Mouse (Mus musculus) MEL (cell line): Measurements from ENCODE around the gene Abtb1. TPM values are rescaled to one million over a fixed set of nuclear protein-coding genes. Genes with fewer than 3 reads are reported as not detected.

ENCODE experiments used
- DNase-seq: peaks from one replicate; pipeline ENCODE4 v3.0.0; 2011; ENCODE audit warnings: low read depth, low spot score
- H3K27ac ChIP-seq: 2 replicates; pipeline ENCODE4 v1.5.1; 2012; ENCODE audit warnings: low read depth, mild to moderate bottlenecking, control low read depth, low read length, moderate library complexity; ENCODE audit not compliant: control insufficient read depth
- H3K27me3 ChIP-seq, 2 experiments: fragments of 150-350 bp in 1 of 2; sonication (generic) in 1 of 2; 2 replicates each; pipeline ENCODE4 v1.6.1; 2012; ENCODE audit warnings: low read length in 2 of 2, mild to moderate bottlenecking in 2 of 2, improper control_type of control experiment in 1 of 2, moderate library complexity in 1 of 2; ENCODE audit not compliant: insufficient read depth in 2 of 2, control insufficient read depth in 1 of 2
- H3K36me3 ChIP-seq, 2 experiments: 2 replicates each; pipeline ENCODE4 v1.6.1; 2012 to 2014; ENCODE audit warnings: low read length in 2 of 2, improper control_type of control experiment in 1 of 2, inconsistent platforms in 1 of 2, mild to moderate bottlenecking in 1 of 2; ENCODE audit not compliant: insufficient read depth in 2 of 2, control insufficient read depth in 1 of 2
- H3K4me1 ChIP-seq, 2 experiments: fragments of 150-350 bp in 1 of 2; sonication (generic) in 1 of 2; 2 replicates each; pipeline ENCODE4 v1.6.1; 2012; ENCODE audit warnings: low read length in 2 of 2, improper control_type of control experiment in 1 of 2, mild to moderate bottlenecking in 1 of 2; ENCODE audit not compliant: insufficient read depth in 2 of 2, control insufficient read depth in 1 of 2
- H3K4me3 ChIP-seq, 2 experiments: fragments of 150-350 bp in 1 of 2; sonication (generic) in 1 of 2; 2 replicates each; pipeline ENCODE4 v1.5.1; 2012; ENCODE audit warnings: low read depth in 2 of 2, low read length in 2 of 2, mild to moderate bottlenecking in 2 of 2, moderate library complexity in 2 of 2, control low read depth in 1 of 2, improper control_type of control experiment in 1 of 2; ENCODE audit not compliant: control insufficient read depth in 1 of 2, insufficient read depth in 1 of 2
- H3K79me2 ChIP-seq: 2 replicates; pipeline ENCODE4 v1.6.1; 2012; ENCODE audit warnings: mild to moderate bottlenecking, low read length, moderate library complexity; ENCODE audit not compliant: control insufficient read depth, poor library complexity, insufficient read depth
- H3K9ac ChIP-seq: 2 replicates; pipeline ENCODE4 v1.6.1; 2012; ENCODE audit warnings: low read depth, mild to moderate bottlenecking, control low read depth, low read length, moderate library complexity; ENCODE audit not compliant: control insufficient read depth, poor library complexity, severe bottlenecking
- H3K9me3 ChIP-seq: fragments of 150-350 bp; sonication (generic); replicated peaks from 2 replicates; pipeline ENCODE4 v1.6.1; 2012; ENCODE audit warnings: mild to moderate bottlenecking, low read length, improper control_type of control experiment, moderate library complexity; ENCODE audit not compliant: insufficient read depth
- CHD1 ChIP-seq: IDR thresholded peaks from 2 replicates; pipeline ENCODE4 v1.6.1; 2012; ENCODE audit warnings: low read depth, mild to moderate bottlenecking, inconsistent platforms, low read length, improper control_type of control experiment
- CHD2 ChIP-seq: IDR thresholded peaks from 2 replicates; pipeline ENCODE4 v1.6.1; 2011; ENCODE audit warnings: low read length, improper control_type of control experiment
- CTCF ChIP-seq, 3 experiments: IDR thresholded peaks in 2 of 3; conservative IDR thresholded peaks in 1 of 3; 2 replicates each; pipeline ENCODE4 v1.5.1; 2011 to 2012; ENCODE audit warnings: low read length in 3 of 3, low read depth in 2 of 3, mild to moderate bottlenecking in 2 of 3, improper control_type of control experiment in 1 of 3, inconsistent platforms in 1 of 3, mixed read lengths in 1 of 3, moderate library complexity in 1 of 3; ENCODE audit not compliant: control insufficient read depth in 1 of 3, insufficient read depth in 1 of 3, poor library complexity in 1 of 3, severe bottlenecking in 1 of 3
- ELF1 ChIP-seq: IDR thresholded peaks from 2 replicates; pipeline ENCODE4 v1.6.1; 2014; ENCODE audit warnings: low read depth, mild to moderate bottlenecking, inconsistent platforms, low read length, improper control_type of control experiment, moderate library complexity
- EP300 ChIP-seq, 2 experiments: IDR thresholded peaks; 2 replicates each; pipeline ENCODE4 v1.6.1; 2011; ENCODE audit warnings: improper control_type of control experiment in 2 of 2, low read length in 2 of 2, low read depth in 1 of 2, mild to moderate bottlenecking in 1 of 2
- GABPA ChIP-seq: IDR thresholded peaks from 2 replicates; pipeline ENCODE4 v1.6.1; 2012; ENCODE audit warnings: low read depth, mild to moderate bottlenecking, inconsistent platforms, low read length, improper control_type of control experiment, moderate library complexity
- KAT2A ChIP-seq: conservative IDR thresholded peaks from 2 replicates; pipeline ENCODE4 v1.6.1; 2012; ENCODE audit warnings: low read depth, low read length, improper control_type of control experiment, inconsistent platforms
- MEF2A ChIP-seq: IDR thresholded peaks from 2 replicates; pipeline ENCODE4 v1.6.1; 2014; ENCODE audit warnings: low read depth, mild to moderate bottlenecking, inconsistent platforms, low read length, improper control_type of control experiment; ENCODE audit not compliant: poor library complexity, insufficient replicate concordance, severe bottlenecking; ENCODE audit errors: extremely low read depth
- MYB ChIP-seq: IDR thresholded peaks from 2 replicates; pipeline ENCODE4 v1.6.1; 2011; ENCODE audit warnings: mild to moderate bottlenecking, low read depth, low read length, improper control_type of control experiment
- NELFE ChIP-seq: IDR thresholded peaks from 2 replicates; pipeline ENCODE4 v1.6.1; 2011; ENCODE audit warnings: low read depth, low read length, improper control_type of control experiment
- POLR2AphosphoS2 ChIP-seq: IDR thresholded peaks from 2 replicates; pipeline ENCODE4 v1.6.1; 2011; ENCODE audit warnings: low read length, improper control_type of control experiment
- RAD21 ChIP-seq: IDR thresholded peaks from 2 replicates; pipeline ENCODE4 v1.6.1; 2011; ENCODE audit warnings: mild to moderate bottlenecking, low read depth, low read length, improper control_type of control experiment
- SMC3 ChIP-seq: IDR thresholded peaks from 2 replicates; pipeline ENCODE4 v1.6.1; 2011; ENCODE audit warnings: low read depth, low read length, improper control_type of control experiment
- UBTF ChIP-seq: IDR thresholded peaks from 2 replicates; pipeline ENCODE4 v1.6.1; 2012; ENCODE audit warnings: low read depth, mild to moderate bottlenecking, inconsistent platforms, low read length, improper control_type of control experiment, moderate library complexity, borderline replicate concordance; ENCODE audit not compliant: insufficient read depth
- USF1 ChIP-seq: IDR thresholded peaks from 2 replicates; pipeline ENCODE4 v1.6.1; 2014; ENCODE audit warnings: low read depth, mild to moderate bottlenecking, inconsistent platforms, low read length, improper control_type of control experiment, moderate library complexity
- ZC3H11A ChIP-seq: IDR thresholded peaks from 2 replicates; pipeline ENCODE4 v1.6.1; 2012; ENCODE audit warnings: low read depth, mild to moderate bottlenecking, inconsistent platforms, low read length, improper control_type of control experiment
- ZKSCAN1 ChIP-seq: IDR thresholded peaks from 2 replicates; pipeline ENCODE4 v1.6.1; 2012; ENCODE audit warnings: low read depth, mild to moderate bottlenecking, inconsistent platforms, low read length, improper control_type of control experiment, moderate library complexity
- ZMIZ1 ChIP-seq: IDR thresholded peaks from 2 replicates; pipeline ENCODE4 v1.6.1; 2012; ENCODE audit warnings: low read depth, mild to moderate bottlenecking, inconsistent platforms, low read length, improper control_type of control experiment, moderate library complexity
- ZNF384 ChIP-seq: IDR thresholded peaks from 2 replicates; pipeline ENCODE4 v1.6.1; 2012; ENCODE audit warnings: low read depth, mild to moderate bottlenecking, inconsistent platforms, low read length, improper control_type of control experiment
- polyA plus RNA-seq, 2 experiments: library from polyadenylated mRNA; stranded (reverse) in 1 of 2; unstranded in 1 of 2; fragments of >175 nt in 1 of 2; fragments of >200 nt in 1 of 2; gene quantifications; 2 replicates each; pipeline versions ENCODE4 v1.2.1 to v1.2.4; 2012; ENCODE audit warnings: low replicate concordance in 2 of 2, low read depth in 1 of 2; ENCODE audit not compliant: insufficient read length in 2 of 2, insufficient read depth in 1 of 2, missing spikeins in 1 of 2
- total RNA-seq: library from RNA; depleted of rRNA; stranded (reverse); fragments of 300-350 nt; gene quantifications from 2 replicates; pipeline ENCODE4 v1.2.3, GENCODE M21; 2012

The Abtb1 gene
- total and polyA plus RNA-seq, 3 experiments: 7.4 to 16.9 TPM; not detected in 1

GRCm38 (mm10) chr6:88855636-88856035, 13.9 kb upstream of the Abtb1 start:
- H3K27me3 ChIP-seq: peaks cover 15 to 35% of the 10 kb centered on the region in 2 experiments
- H3K9ac ChIP-seq: no peak overlapping the region
- DNase-seq: peak; percentile 80

GRCm38 (mm10) chr6:88854509-88854908, 12.7 kb upstream of the Abtb1 start:
- H3K36me3 ChIP-seq: no peaks in the 10 kb centered on the region
- TF ChIP-seq CTCF (IDR thresholded peaks at IDR 0.05 in 2 of 3, conservative IDR thresholded peaks at IDR 0.05 in 1 of 3; ENCODE audit: control insufficient read depth in 1 of 3, insufficient read depth in 1 of 3, low read depth in 2 of 3, low read length in 3 of 3, poor library complexity in 1 of 3, severe bottlenecking in 1 of 3) (no peak), USF1 (no peak), MEF2A (no peak)
- TF ChIP-seq, all 39 proteins: peak for 0
- H3K27ac ChIP-seq: no peak overlapping the region
- no peak for DNase-seq
- peaks cover 12 to 35% of the 10 kb centered on the region in 2 experiments for H3K27me3 ChIP-seq
- H3K9ac ChIP-seq: no peak overlapping the region
- H3K4me3 ChIP-seq: no peak overlapping the region
- H3K79me2 ChIP-seq: no peaks in the 10 kb centered on the region
- no peaks in the 10 kb centered on the region for H3K9me3 ChIP-seq
- H3K4me1 ChIP-seq: no peaks in the 10 kb centered on the region

More at GRCm38 (mm10) chr6:88855636-88856035, 13.9 kb upstream of the Abtb1 start:
- no peaks in the 10 kb centered on the region for H3K79me2 ChIP-seq
- H3K4me1 ChIP-seq: no peaks in the 10 kb centered on the region
- no peak overlapping the region for H3K4me3 ChIP-seq
- H3K27ac ChIP-seq: no peak overlapping the region
- no peak for TF ChIP-seq ZNF384
- no peak for TF ChIP-seq ZKSCAN1
- no peak for TF ChIP-seq GABPA
- TF ChIP-seq KAT2A: no peak
- TF ChIP-seq NELFE: no peak
- TF ChIP-seq RAD21: peak; percentile 82
- TF ChIP-seq CHD1: no peak
- TF ChIP-seq POLR2AphosphoS2: no peak
- no peak for TF ChIP-seq EP300 (IDR thresholded peaks at IDR 0.05; ENCODE audit: low read depth in 1 of 2, low read length in 2 of 2)
- peak; percentile 54 to 88 (median 59) for TF ChIP-seq CTCF (IDR thresholded peaks at IDR 0.05 in 2 of 3, conservative IDR thresholded peaks at IDR 0.05 in 1 of 3; ENCODE audit: control insufficient read depth in 1 of 3, insufficient read depth in 1 of 3, low read depth in 2 of 3, low read length in 3 of 3, poor library complexity in 1 of 3, severe bottlenecking in 1 of 3)
- no peak for TF ChIP-seq ELF1
- peak; percentile 85 for TF ChIP-seq SMC3
- no peak for TF ChIP-seq ZMIZ1
- peak; percentile 75 for TF ChIP-seq ZC3H11A
- no peak for TF ChIP-seq UBTF
- TF ChIP-seq MYB: no peak
- TF ChIP-seq CHD2: no peak
- H3K9me3 ChIP-seq: no peaks in the 10 kb centered on the region
- H3K36me3 ChIP-seq: no peaks in the 10 kb centered on the region
